Mouse (Mus musculus): ENCODE results near the gene Hoxd10.

Hoxd10 gene

GRCm38 (mm10) chr2:74691022-74691951 lies at the start of gene Hoxd10:
Gene Hoxd10, plus strand, starts transcription at chr2:74691924.
- DNase-seq (ENCODE audit: extremely low spot score), result peak; percentile 85

- no peak for DNase-seq (ENCODE audit: extremely low spot score)
Observed at GRCm38 (mm10) chr2:74642431-74642830, 49.3 kb upstream of the Hoxd10 start.

GRCm38 (mm10) chr2:74645631-74646030 lies 46.1 kb upstream of the Hoxd10 start:
- DNase-seq (ENCODE audit: extremely low spot score), result no peak

GRCm38 (mm10) chr2:74647082-74647864 lies 44.5 kb upstream of the Hoxd10 start:
- DNase-seq (ENCODE audit: extremely low spot score), result peak; percentile 14

- no peak for DNase-seq (ENCODE audit: extremely low spot score)
Observed at GRCm38 (mm10) chr2:74652996-74653340, 38.8 kb upstream of the Hoxd10 start.

- peak; percentile 35 for DNase-seq (ENCODE audit: extremely low spot score)
Observed at GRCm38 (mm10) chr2:74653781-74654535, 37.8 kb upstream of the Hoxd10 start.

- peak; percentile 22 for DNase-seq (ENCODE audit: extremely low spot score)
Observed at GRCm38 (mm10) chr2:74654743-74655419, 36.8 kb upstream of the Hoxd10 start.

GRCm38 (mm10) chr2:74655420-74655781 lies 36.3 kb upstream of the Hoxd10 start:
- peak; percentile 42 for DNase-seq (ENCODE audit: extremely low spot score)

GRCm38 (mm10) chr2:74655821-74656631 lies 35.7 kb upstream of the Hoxd10 start:
- DNase-seq (ENCODE audit: extremely low spot score), result peak; percentile 58

GRCm38 (mm10) chr2:74656632-74657021 lies 35.1 kb upstream of the Hoxd10 start:
- peak; percentile 45 for DNase-seq (ENCODE audit: extremely low spot score)

- peak; percentile 67 for DNase-seq (ENCODE audit: extremely low spot score)
Observed at GRCm38 (mm10) chr2:74657251-74658023, 34.3 kb upstream of the Hoxd10 start.

GRCm38 (mm10) chr2:74658024-74658666 lies 33.6 kb upstream of the Hoxd10 start:
- DNase-seq (ENCODE audit: extremely low spot score), result no peak

- DNase-seq (ENCODE audit: extremely low spot score), result peak; percentile 65
Observed at GRCm38 (mm10) chr2:74658667-74659371, 32.9 kb upstream of the Hoxd10 start.

GRCm38 (mm10) chr2:74659507-74660005 lies 32.2 kb upstream of the Hoxd10 start, which contains the start of gene Evx2:
Gene Evx2, minus strand, starts transcription at chr2:74659557.
- DNase-seq (ENCODE audit: extremely low spot score), result peak; percentile 47

GRCm38 (mm10) chr2:74660421-74661375 lies 31.0 kb upstream of the Hoxd10 start:
- peak; percentile 32 for DNase-seq (ENCODE audit: extremely low spot score)

- peak; percentile 82 for DNase-seq (ENCODE audit: extremely low spot score)
Observed at GRCm38 (mm10) chr2:74661685-74662084, 30.0 kb upstream of the Hoxd10 start.

GRCm38 (mm10) chr2:74663291-74663925 lies 28.3 kb upstream of the Hoxd10 start:
- no peak for DNase-seq (ENCODE audit: extremely low spot score)
